Mouse (Mus musculus) liver, postnatal 0 days (tissue): ENCODE results near the gene C1qtnf6. TPM values are rescaled to one million over a fixed set of nuclear protein-coding genes. Genes with fewer than 3 reads are reported as not detected.
A peak's percentile ranks its signal among the peaks of the same experiment; 100 is the strongest.

Experiments used
- ATAC-seq: fragments of 200-750 bp; cut with Nextera tagmentation; 2 replicates; pipeline ENCODE4 v1.8.0; 2017; ENCODE audit warnings: mild to moderate bottlenecking, moderate library complexity
- DNase-seq: peaks from one replicate; pipeline ENCODE4 v3.0.0-alpha.2; 2016
- H3K27ac ChIP-seq: fragments of 300-500 bp; sonication (generic); 2 replicates; pipeline ENCODE4 v1.5.1; 2014; ENCODE audit warnings: antibody characterized with exemption, moderate library complexity, mild to moderate bottlenecking, low read depth
- H3K27me3 ChIP-seq: fragments of 300-500 bp; sonication (generic); 2 replicates; pipeline ENCODE4 v1.6.1; 2014; ENCODE audit warnings: low read length, control low read depth, mixed read lengths; ENCODE audit not compliant: insufficient read depth
- H3K36me3 ChIP-seq: fragments of 300-500 bp; sonication (generic); replicated peaks from 2 replicates; pipeline ENCODE4 v1.6.1; 2014; ENCODE audit warnings: mild to moderate bottlenecking, control low read depth, low read length, moderate library complexity, mixed read lengths; ENCODE audit not compliant: insufficient read depth
- H3K4me1 ChIP-seq: fragments of 300-500 bp; sonication (generic); 2 replicates; pipeline ENCODE4 v1.6.1; 2014; ENCODE audit warnings: antibody characterized with exemption, mild to moderate bottlenecking, control low read depth; ENCODE audit not compliant: insufficient read depth
- H3K4me2 ChIP-seq: fragments of 300-500 bp; sonication (generic); 2 replicates; pipeline ENCODE4 v1.6.1; 2014; ENCODE audit warnings: low read depth, mild to moderate bottlenecking, low read length, moderate library complexity, mixed read lengths
- H3K4me3 ChIP-seq: fragments of 300-500 bp; sonication (generic); 2 replicates; pipeline ENCODE4 v1.5.1; 2014; ENCODE audit warnings: low read depth, low read length
- H3K9ac ChIP-seq: fragments of 300-500 bp; sonication (generic); replicated peaks from 2 replicates; pipeline ENCODE4 v1.6.1; 2014; ENCODE audit warnings: mild to moderate bottlenecking, moderate library complexity
- H3K9me3 ChIP-seq: fragments of 300-500 bp; sonication (generic); 2 replicates; pipeline ENCODE4 v1.6.1; 2016; ENCODE audit warnings: mild to moderate bottlenecking, control low read depth, low read length, mixed read lengths
- CTCF ChIP-seq: sonication (generic); IDR thresholded peaks from 2 replicates; pipeline ENCODE4 v1.5.1; 2016; ENCODE audit warnings: antibody characterized with exemption, low read depth
- EP300 ChIP-seq: IDR thresholded peaks from 2 replicates; pipeline ENCODE4 v1.6.1; 2016; ENCODE audit warnings: antibody characterized with exemption, low read depth, mild to moderate bottlenecking
- WGBS: fragments of 180-500 bp; shearing (Covaris S2); extraction: QIAGEN DNeasy Blood & Tissue Kit; methylation state at CpG from one replicate; pipeline ENCODE4 v1.1.7; 2014; ENCODE audit not compliant: insufficient replicate concordance; 5-methylcytosine and 5-hydroxymethylcytosine counted together
- polyA plus RNA-seq: library from polyadenylated mRNA; unstranded; fragments of >200 nt; fragmentation: Nextera tagmentation; extraction: Ambion mirVana; gene quantifications from 2 replicates; pipeline ENCODE4 v1.2.1, GENCODE M21; 2015

C1qtnf6 gene
- polyA plus RNA-seq, 1 experiment from 2014 or later, result 4.3 TPM

DNA sequence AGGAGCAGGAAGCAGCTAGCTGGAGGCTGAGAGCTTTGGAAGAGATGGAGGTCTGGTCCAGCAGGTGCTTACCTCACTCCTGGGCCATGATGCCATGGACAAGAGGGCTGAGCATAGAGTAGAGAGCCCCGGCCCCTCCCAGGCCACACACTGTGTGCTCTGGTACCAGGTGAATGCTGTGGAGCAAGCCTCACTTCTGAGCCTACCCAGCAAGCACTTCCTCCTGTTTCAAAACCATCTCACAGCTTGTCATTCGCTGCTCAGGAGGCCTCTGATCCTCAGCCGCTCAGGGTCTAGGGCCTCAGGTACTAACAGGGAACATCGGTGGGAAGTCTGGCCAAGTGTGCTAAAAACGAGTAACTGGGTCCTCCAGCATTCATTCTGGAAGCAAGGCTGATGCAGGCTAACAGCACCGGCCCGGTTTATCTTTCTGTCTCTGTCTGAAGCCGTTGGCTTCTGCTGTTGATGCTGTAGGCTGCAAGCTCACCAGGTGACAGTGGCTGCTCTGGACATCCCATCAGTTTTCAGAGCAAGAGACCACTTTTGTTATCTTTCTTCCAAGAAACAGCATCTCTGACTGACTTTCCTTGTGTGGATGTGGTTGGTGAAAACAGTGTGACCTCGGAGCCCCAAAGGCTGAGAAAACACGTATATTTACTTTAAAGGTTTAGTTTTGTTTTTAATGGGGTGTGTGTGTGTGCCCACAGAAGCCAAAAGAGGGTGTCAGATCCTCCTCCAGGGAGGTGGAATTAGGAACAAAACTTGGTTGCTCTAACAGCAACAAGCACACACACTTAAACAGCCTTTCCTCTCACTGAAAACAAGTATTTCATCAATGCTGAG is 26.7 kb upstream of the C1qtnf6 start:
- Histone ChIP-seq H3K27me3 (no peaks in the 10 kb centered on the region), H3K36me3 (peaks cover 2% of the 10 kb centered on the region; the same call in 1 of the 2 replicates), H3K27ac (no peak overlapping the region), H3K4me2 (no peak overlapping the region), H3K9ac (no peak overlapping the region), H3K9me3 (no peaks in the 10 kb centered on the region), H3K4me3 (no peak overlapping the region), H3K4me1 (no peaks in the 10 kb centered on the region; the same call in 1 of the 2 replicates)
- TF ChIP-seq EP300 (no peak), CTCF (no peak)
- 47% methylated on average over 10 of the region's 10 CpGs for WGBS
- DNase-seq, result no peak
- ATAC-seq, result no peak

GRCm38 (mm10) chr15:78554545-78555313 is 23.5 kb upstream of the C1qtnf6 start:
- no peak overlapping the region for H3K4me3 ChIP-seq
- no peaks in the 10 kb centered on the region for H3K27me3 ChIP-seq
- H3K9me3 ChIP-seq, result peaks cover 8% of the 10 kb centered on the region; the same call in 1 of the 2 replicates
- no peak overlapping the region for H3K27ac ChIP-seq
- H3K36me3 ChIP-seq, result no peaks in the 10 kb centered on the region
- H3K4me2 ChIP-seq, result peak overlapping the region; percentile 11; the same call in 1 of the 2 replicates
- WGBS, result 75% methylated on average over 25 of the region's 25 CpGs
- H3K4me1 ChIP-seq, result no peaks in the 10 kb centered on the region; the same call in 1 of the 2 replicates
- no peak overlapping the region for H3K9ac ChIP-seq
- no peak for DNase-seq
- TF ChIP-seq EP300 (no peak), CTCF (no peak)
- no peak for ATAC-seq

- H3K36me3 ChIP-seq, result no peaks in the 10 kb centered on the region
- H3K27me3 ChIP-seq, result 0 out of 2 replicates have a peak, but pooled peaks cover 4% of the 10 kb centered on the region
- no peak overlapping the region for H3K27ac ChIP-seq
- 56% methylated on average over 4 of the region's 4 CpGs for WGBS
- peaks cover 8% of the 10 kb centered on the region; the same call in 1 of the 2 replicates for H3K9me3 ChIP-seq
- no peak for DNase-seq
- TF ChIP-seq EP300 (no peak), CTCF (no peak)
- no peak overlapping the region for H3K4me2 ChIP-seq
- no peak overlapping the region for H3K9ac ChIP-seq
- H3K4me1 ChIP-seq, result 0 out of 2 replicates have a peak, but pooled peaks cover 9% of the 10 kb centered on the region
- no peak overlapping the region for H3K4me3 ChIP-seq
- peak; percentile 84 for ATAC-seq
These were observed 18.0 kb upstream of the C1qtnf6 start for GRCm38 (mm10) chr15:78549189-78549734.

GRCm38 (mm10) chr15:78548711-78549110 is 17.5 kb upstream of the C1qtnf6 start:
- Histone ChIP-seq H3K27me3 (0 out of 2 replicates have a peak, but pooled peaks cover 4% of the 10 kb centered on the region), H3K36me3 (no peaks in the 10 kb centered on the region), H3K9me3 (peaks cover 8% of the 10 kb centered on the region; the same call in 1 of the 2 replicates), H3K4me1 (0 out of 2 replicates have a peak, but pooled peaks cover 9% of the 10 kb centered on the region), H3K27ac (no peak overlapping the region), H3K4me3 (no peak overlapping the region), H3K4me2 (no peak overlapping the region), H3K9ac (no peak overlapping the region)
- no peak for TF ChIP-seq CTCF
- TF ChIP-seq EP300, result no peak
- DNase-seq (no peak), ATAC-seq (no peak)
- 59% methylated on average over 8 of the region's 8 CpGs for WGBS

DNA sequence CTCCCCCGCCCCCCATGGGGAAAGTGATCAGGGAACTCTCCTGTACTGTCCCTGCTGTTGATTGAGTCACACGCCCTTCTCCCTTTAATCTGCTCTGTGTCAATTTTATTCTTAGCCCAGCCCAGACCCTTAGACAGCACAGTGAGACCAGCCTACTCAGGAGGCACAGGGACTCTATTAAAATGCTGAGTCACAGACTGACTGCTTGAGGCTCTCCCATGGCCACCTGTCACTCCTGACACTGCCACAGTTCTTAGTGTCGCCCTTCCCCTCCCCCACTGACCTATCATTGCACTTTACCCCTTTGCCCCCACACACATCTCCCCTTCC is 17.1 kb upstream of the C1qtnf6 start:
- DNase-seq (no peak), ATAC-seq (peak; percentile 14; the same call in 1 of the 2 replicates)
- H3K36me3 ChIP-seq, result no peaks in the 10 kb centered on the region
- H3K27me3 ChIP-seq, result 0 out of 2 replicates have a peak, but pooled peaks cover 4% of the 10 kb centered on the region
- no peak overlapping the region for H3K9ac ChIP-seq
- H3K27ac ChIP-seq, result no peak overlapping the region
- WGBS, result 20% methylated on average over 3 of the region's 3 CpGs
- H3K4me2 ChIP-seq, result no peak overlapping the region
- 0 out of 2 replicates have a peak, but pooled peaks cover 9% of the 10 kb centered on the region for H3K4me1 ChIP-seq
- no peak for TF ChIP-seq EP300
- TF ChIP-seq CTCF, result no peak
- H3K4me3 ChIP-seq, result no peak overlapping the region
- peaks cover 8% of the 10 kb centered on the region; the same call in 1 of the 2 replicates for H3K9me3 ChIP-seq
